Mouse (Mus musculus): ENCODE measurements around the gene Oit3. TPM values are rescaled to one million over a fixed set of nuclear protein-coding genes. Genes with fewer than 3 reads are reported as not detected.
"Not testable (repeated sequence)": the region's sequence is repeated elsewhere in the genome, so short reads cannot be mapped to it uniquely, and the experiment has no call there.

The Oit3 gene
- polyA plus RNA-seq, 1 experiment from 2014 or later, result 4.1 TPM

GRCm38 (mm10) chr10:59424453-59424852 is 17.1 kb downstream of the Oit3 start:
- WGBS, result 71% methylated on average over 3 of the region's 3 CpGs
- Histone ChIP-seq H3K27ac (ENCODE audit: low read length) (no peak overlapping the region), H3K27me3 (ENCODE audit: control insufficient read depth, insufficient read depth, low read length) (no peaks in the 10 kb centered on the region), H3K9ac (ENCODE audit: low read length) (no peak overlapping the region), H3K4me3 (ENCODE audit: low read length) (no peak overlapping the region), H3K4me1 (ENCODE audit: control insufficient read depth, insufficient read depth, low read length) (peaks cover 8% of the 10 kb centered on the region), H3K9me3 (replicated peaks; ENCODE audit: control insufficient read depth, low read length) (no peaks in the 10 kb centered on the region), H3K4me2 (ENCODE audit: low read depth, low read length) (no peak overlapping the region), H3K36me3 (ENCODE audit: control insufficient read depth, insufficient read depth) (no peaks in the 10 kb centered on the region)
- ATAC-seq (replicated peaks; ENCODE audit: extremely low read depth, insufficient read depth, low FRiP score), result no peak

GRCm38 (mm10) chr10:59419516-59419915 is 22.1 kb downstream of the Oit3 start:
- Histone ChIP-seq H3K4me1 (ENCODE audit: control insufficient read depth, insufficient read depth, low read length) (no peaks in the 10 kb centered on the region), H3K27me3 (ENCODE audit: control insufficient read depth, insufficient read depth, low read length) (no peaks in the 10 kb centered on the region), H3K27ac (ENCODE audit: low read length) (no peak overlapping the region), H3K36me3 (ENCODE audit: control insufficient read depth, insufficient read depth) (no peaks in the 10 kb centered on the region), H3K4me3 (ENCODE audit: low read length) (no peak overlapping the region), H3K9ac (ENCODE audit: low read length) (no peak overlapping the region), H3K9me3 (replicated peaks; ENCODE audit: control insufficient read depth, low read length) (no peaks in the 10 kb centered on the region), H3K4me2 (ENCODE audit: low read depth, low read length) (no peak overlapping the region)
- 84% methylated on average over 4 of the region's 4 CpGs for WGBS
- no peak for ATAC-seq (replicated peaks; ENCODE audit: extremely low read depth, insufficient read depth, low FRiP score)

GRCm38 (mm10) chr10:59416623-59417022 is 25.0 kb downstream of the Oit3 start:
- Histone ChIP-seq H3K27ac (ENCODE audit: low read length) (no peak overlapping the region), H3K27me3 (ENCODE audit: control insufficient read depth, insufficient read depth, low read length) (no peaks in the 10 kb centered on the region), H3K36me3 (ENCODE audit: control insufficient read depth, insufficient read depth) (no peaks in the 10 kb centered on the region), H3K9ac (ENCODE audit: low read length) (no peak overlapping the region), H3K4me2 (ENCODE audit: low read depth, low read length) (no peak overlapping the region), H3K9me3 (replicated peaks; ENCODE audit: control insufficient read depth, low read length) (no peaks in the 10 kb centered on the region), H3K4me1 (ENCODE audit: control insufficient read depth, insufficient read depth, low read length) (no peaks in the 10 kb centered on the region), H3K4me3 (ENCODE audit: low read length) (no peak overlapping the region)
- 48% methylated on average over 3 of the region's 3 CpGs for WGBS
- peak; percentile 55; the same call in 1 of the 2 replicates for ATAC-seq (replicated peaks; ENCODE audit: extremely low read depth, insufficient read depth, low FRiP score)

GRCm38 (mm10) chr10:59413711-59414110 is 27.9 kb downstream of the Oit3 start:
- H3K4me1 ChIP-seq (ENCODE audit: control insufficient read depth, insufficient read depth, low read length), result no peaks in the 10 kb centered on the region
- no peak overlapping the region for H3K4me3 ChIP-seq (ENCODE audit: low read length)
- H3K9me3 ChIP-seq (replicated peaks; ENCODE audit: control insufficient read depth, low read length), result no peaks in the 10 kb centered on the region
- no peak overlapping the region for H3K4me2 ChIP-seq (ENCODE audit: low read depth, low read length)
- no peaks in the 10 kb centered on the region for H3K36me3 ChIP-seq (ENCODE audit: control insufficient read depth, insufficient read depth)
- ATAC-seq (replicated peaks; ENCODE audit: extremely low read depth, insufficient read depth, low FRiP score), result no peak
- no peak overlapping the region for H3K9ac ChIP-seq (ENCODE audit: low read length)
- no peak overlapping the region for H3K27ac ChIP-seq (ENCODE audit: low read length)
- no peaks in the 10 kb centered on the region for H3K27me3 ChIP-seq (ENCODE audit: control insufficient read depth, insufficient read depth, low read length)
- WGBS, result 89% methylated on average over 4 of the region's 4 CpGs

- no peak overlapping the region for H3K27ac ChIP-seq (ENCODE audit: low read length)
- no peaks in the 10 kb centered on the region for H3K27me3 ChIP-seq (ENCODE audit: control insufficient read depth, insufficient read depth, low read length)
- 76% methylated on average over 12 of the region's 12 CpGs for WGBS
- no peaks in the 10 kb centered on the region for H3K4me1 ChIP-seq (ENCODE audit: control insufficient read depth, insufficient read depth, low read length)
- no peak overlapping the region for H3K9ac ChIP-seq (ENCODE audit: low read length)
- no peak overlapping the region for H3K4me2 ChIP-seq (ENCODE audit: low read depth, low read length)
- no peaks in the 10 kb centered on the region for H3K9me3 ChIP-seq (replicated peaks; ENCODE audit: control insufficient read depth, low read length)
- ATAC-seq (replicated peaks; ENCODE audit: extremely low read depth, insufficient read depth, low FRiP score), result no peak
- H3K36me3 ChIP-seq (ENCODE audit: control insufficient read depth, insufficient read depth), result no peaks in the 10 kb centered on the region
- H3K4me3 ChIP-seq (ENCODE audit: low read length), result no peak overlapping the region
These were observed 31.3 kb downstream of the Oit3 start for GRCm38 (mm10) chr10:59410264-59410663.

- WGBS, result 55% methylated on average over 6 of the region's 6 CpGs
- no peak overlapping the region for H3K4me3 ChIP-seq (ENCODE audit: low read length)
- no peak overlapping the region for H3K9ac ChIP-seq (ENCODE audit: low read length)
- no peak for ATAC-seq (replicated peaks; ENCODE audit: extremely low read depth, insufficient read depth, low FRiP score)
- H3K9me3 ChIP-seq (replicated peaks; ENCODE audit: control insufficient read depth, low read length), result no peaks in the 10 kb centered on the region
- no peak overlapping the region for H3K27ac ChIP-seq (ENCODE audit: low read length)
- no peak overlapping the region for H3K4me2 ChIP-seq (ENCODE audit: low read depth, low read length)
- no peaks in the 10 kb centered on the region for H3K4me1 ChIP-seq (ENCODE audit: control insufficient read depth, insufficient read depth, low read length)
- H3K27me3 ChIP-seq (ENCODE audit: control insufficient read depth, insufficient read depth, low read length), result no peaks in the 10 kb centered on the region
- no peaks in the 10 kb centered on the region for H3K36me3 ChIP-seq (ENCODE audit: control insufficient read depth, insufficient read depth)
These were observed 33.1 kb downstream of the Oit3 start for GRCm38 (mm10) chr10:59408499-59408898.

- Histone ChIP-seq H3K9ac (ENCODE audit: low read length) (no peak overlapping the region), H3K27ac (ENCODE audit: low read length) (no peak overlapping the region), H3K4me3 (ENCODE audit: low read length) (no peak overlapping the region), H3K27me3 (ENCODE audit: control insufficient read depth, insufficient read depth, low read length) (no peaks in the 10 kb centered on the region), H3K4me1 (ENCODE audit: control insufficient read depth, insufficient read depth, low read length) (peaks cover 3% of the 10 kb centered on the region; the same call in 1 of the 2 replicates), H3K4me2 (ENCODE audit: low read depth, low read length) (peak overlapping the region; percentile 13), H3K9me3 (replicated peaks; ENCODE audit: control insufficient read depth, low read length) (no peaks in the 10 kb centered on the region), H3K36me3 (ENCODE audit: control insufficient read depth, insufficient read depth) (no peaks in the 10 kb centered on the region)
- ATAC-seq (replicated peaks; ENCODE audit: extremely low read depth, insufficient read depth, low FRiP score), result no peak
- 38% methylated on average over 10 of the region's 10 CpGs for WGBS
These were observed 37.8 kb downstream of the Oit3 start for GRCm38 (mm10) chr10:59403793-59404149.

GRCm38 (mm10) chr10:59402899-59403792 is 38.4 kb downstream of the Oit3 start, which contains the start of gene Pla2g12b:
Gene Pla2g12b (plus strand): TSS chr10:59403660.
- no peak for ATAC-seq (replicated peaks; ENCODE audit: extremely low read depth, insufficient read depth, low FRiP score)
- Histone ChIP-seq H3K36me3 (ENCODE audit: control insufficient read depth, insufficient read depth) (no peaks in the 10 kb centered on the region), H3K9me3 (replicated peaks; ENCODE audit: control insufficient read depth, low read length) (no peaks in the 10 kb centered on the region), H3K9ac (ENCODE audit: low read length) (no peak within 1 kb of the TSS), H3K4me2 (ENCODE audit: low read depth, low read length) (peak within 1 kb of the TSS; percentile 13), H3K4me1 (ENCODE audit: control insufficient read depth, insufficient read depth, low read length) (peaks cover 3% of the 10 kb centered on the region; the same call in 1 of the 2 replicates), H3K27ac (ENCODE audit: low read length) (no peak within 1 kb of the TSS), H3K4me3 (ENCODE audit: low read length) (no peak within 1 kb of the TSS), H3K27me3 (ENCODE audit: control insufficient read depth, insufficient read depth, low read length) (no peaks in the 10 kb centered on the region)
- 45% methylated on average over 21 of the region's 21 CpGs for WGBS

GRCm38 (mm10) chr10:59395461-59395860 is 46.1 kb downstream of the Oit3 start, which contains the start of gene Gm10273:
Gene Gm10273 (plus strand): TSS chr10:59395632.
- H3K9me3 ChIP-seq (replicated peaks; ENCODE audit: control insufficient read depth, low read length); H3K9ac ChIP-seq (ENCODE audit: low read length); H3K4me3 ChIP-seq (ENCODE audit: low read length); H3K4me1 ChIP-seq (ENCODE audit: control insufficient read depth, insufficient read depth, low read length); H3K27me3 ChIP-seq (ENCODE audit: control insufficient read depth, insufficient read depth, low read length); ATAC-seq (replicated peaks; ENCODE audit: extremely low read depth, insufficient read depth, low FRiP score); H3K36me3 ChIP-seq (ENCODE audit: control insufficient read depth, insufficient read depth); H3K27ac ChIP-seq (ENCODE audit: low read length); H3K4me2 ChIP-seq (ENCODE audit: low read depth, low read length): not testable (repeated sequence)
- WGBS, result 94% methylated on average over 8 of the region's 25 CpGs
